Mouse (Mus musculus) stomach, embryonic 14.5 days (tissue): ENCODE results near the gene Slc35b2. TPM values are rescaled to one million over a fixed set of nuclear protein-coding genes. Genes with fewer than 3 reads are reported as not detected.

Experiments used
- ATAC-seq: fragments of 200-750 bp; cut with Nextera tagmentation; 2 replicates; pipeline ENCODE4 v1.8.0; 2017; ENCODE audit warnings: low read depth, moderate TSS enrichment; ENCODE audit not compliant: insufficient number of reproducible peaks, insufficient read depth, low FRiP score
- H3K27ac ChIP-seq: fragments of 300-500 bp; sonication (generic); 2 replicates; pipeline ENCODE4 v1.5.1; 2014; ENCODE audit warnings: mild to moderate bottlenecking, low read length, moderate library complexity, mixed read lengths
- H3K27me3 ChIP-seq: fragments of 300-500 bp; sonication (generic); 2 replicates; pipeline ENCODE4 v1.6.1; 2014; ENCODE audit warnings: low read length, control low read depth, mixed read lengths; ENCODE audit not compliant: control insufficient read depth, insufficient read depth
- H3K36me3 ChIP-seq: fragments of 300-500 bp; sonication (generic); 2 replicates; pipeline ENCODE4 v1.6.1; 2014; ENCODE audit warnings: mild to moderate bottlenecking, control low read depth, low read length, moderate library complexity, mixed read lengths; ENCODE audit not compliant: control insufficient read depth, insufficient read depth
- H3K4me1 ChIP-seq: fragments of 300-500 bp; sonication (generic); 2 replicates; pipeline ENCODE4 v1.6.1; 2014; ENCODE audit warnings: low read length, control low read depth, mixed read lengths; ENCODE audit not compliant: control insufficient read depth, insufficient read depth
- H3K4me2 ChIP-seq: fragments of 300-500 bp; sonication (generic); replicated peaks from 2 replicates; pipeline ENCODE4 v1.6.1; 2014; ENCODE audit warnings: low read depth, low read length, control low read depth
- H3K4me3 ChIP-seq: fragments of 300-500 bp; sonication (generic); 2 replicates; pipeline ENCODE4 v1.5.1; 2014; ENCODE audit warnings: low read depth, low read length, control low read depth
- H3K9ac ChIP-seq: fragments of 300-500 bp; sonication (generic); replicated peaks from 2 replicates; pipeline ENCODE4 v1.6.1; 2014; ENCODE audit warnings: low read depth, mild to moderate bottlenecking, control low read depth, low read length, moderate library complexity, mixed read lengths
- H3K9me3 ChIP-seq: fragments of 300-500 bp; sonication (generic); 2 replicates; pipeline ENCODE4 v1.6.1; 2016; ENCODE audit warnings: low read depth, low read length, control low read depth; ENCODE audit not compliant: control insufficient read depth
- WGBS: fragments of 180-500 bp; shearing (Covaris S2); extraction: QIAGEN DNeasy Blood & Tissue Kit; methylation state at CpG from one replicate; pipeline ENCODE4 v1.1.7; 2014; 5-methylcytosine and 5-hydroxymethylcytosine counted together
- polyA plus RNA-seq: library from polyadenylated mRNA; unstranded; fragments of >200 nt; fragmentation: Nextera tagmentation; extraction: Ambion mirVana; gene quantifications from 2 replicates; pipeline ENCODE4 v1.2.1, GENCODE M21; 2014

Slc35b2 gene
- 117 and 120 TPM in 2 replicates for polyA plus RNA-seq

GRCm38 (mm10) chr17:45563655-45564530 is at the start of gene Slc35b2:
TSS of gene Slc35b2 (plus strand) at chr17:45563874.
- Histone ChIP-seq H3K27ac (peak within 1 kb of the TSS; percentile 79), H3K4me2 (peak within 1 kb of the TSS; percentile 99), H3K4me3 (peak within 1 kb of the TSS; percentile 85), H3K9ac (peak within 1 kb of the TSS; percentile 86), H3K9me3 (no peaks in the 10 kb centered on the region), H3K36me3 (peaks cover 30% of the 10 kb centered on the region), H3K4me1 (peaks cover 12% of the 10 kb centered on the region; the same call in 1 of the 2 replicates), H3K27me3 (no peaks in the 10 kb centered on the region)
- ATAC-seq = peak; percentile 86
- under 1% methylated on average over 55 of the region's 61 CpGs for WGBS

GRCm38 (mm10) chr17:45515204-45515726 is 48.4 kb upstream of the Slc35b2 start:
- Histone ChIP-seq H3K4me3 (no peak overlapping the region), H3K9ac (no peak overlapping the region), H3K27me3 (no peaks in the 10 kb centered on the region), H3K36me3 (peaks cover 3% of the 10 kb centered on the region; the same call in 1 of the 2 replicates), H3K9me3 (no peaks in the 10 kb centered on the region), H3K27ac (no peak overlapping the region), H3K4me1 (no peaks in the 10 kb centered on the region), H3K4me2 (no peak overlapping the region)
- no peak for ATAC-seq
- 42% methylated on average over 15 of the region's 15 CpGs for WGBS

GRCm38 (mm10) chr17:45515806-45516205 is 47.9 kb upstream of the Slc35b2 start:
- Histone ChIP-seq H3K27ac (no peak overlapping the region), H3K4me3 (no peak overlapping the region), H3K36me3 (peaks cover 4% of the 10 kb centered on the region; the same call in 1 of the 2 replicates), H3K27me3 (no peaks in the 10 kb centered on the region), H3K4me1 (no peaks in the 10 kb centered on the region), H3K4me2 (no peak overlapping the region), H3K9ac (no peak overlapping the region), H3K9me3 (no peaks in the 10 kb centered on the region)
- ATAC-seq = no peak
- 80% methylated on average over 10 of the region's 10 CpGs for WGBS

- no peak overlapping the region for H3K4me3 ChIP-seq
- WGBS = 45% methylated on average over 8 of the region's 8 CpGs
- H3K9me3 ChIP-seq = no peaks in the 10 kb centered on the region
- no peak overlapping the region for H3K27ac ChIP-seq
- no peak for ATAC-seq
- H3K4me1 ChIP-seq = no peaks in the 10 kb centered on the region
- H3K27me3 ChIP-seq = no peaks in the 10 kb centered on the region
- no peak overlapping the region for H3K4me2 ChIP-seq
- peaks cover 4% of the 10 kb centered on the region; the same call in 1 of the 2 replicates for H3K36me3 ChIP-seq
- H3K9ac ChIP-seq = no peak overlapping the region
These were observed 47.2 kb upstream of the Slc35b2 start for GRCm38 (mm10) chr17:45516488-45516887.

- no peak overlapping the region for H3K4me2 ChIP-seq
- 94% methylated on average over 21 of the region's 21 CpGs for WGBS
These were observed 46.5 kb upstream of the Slc35b2 start for GRCm38 (mm10) chr17:45517135-45517534.

GRCm38 (mm10) chr17:45517549-45518215 is 46.0 kb upstream of the Slc35b2 start:
- Histone ChIP-seq H3K4me1 (no peaks in the 10 kb centered on the region), H3K27me3 (no peaks in the 10 kb centered on the region), H3K9me3 (no peaks in the 10 kb centered on the region), H3K4me3 (no peak overlapping the region), H3K27ac (no peak overlapping the region), H3K36me3 (peaks cover 4% of the 10 kb centered on the region; the same call in 1 of the 2 replicates), H3K9ac (no peak overlapping the region), H3K4me2 (no peak overlapping the region)
- ATAC-seq = no peak
- WGBS = 91% methylated on average over 28 of the region's 28 CpGs

More at GRCm38 (mm10) chr17:45517135-45517534, 46.5 kb upstream of the Slc35b2 start:
- Histone ChIP-seq H3K4me3 (no peak overlapping the region), H3K27me3 (no peaks in the 10 kb centered on the region), H3K4me1 (no peaks in the 10 kb centered on the region), H3K9me3 (no peaks in the 10 kb centered on the region), H3K9ac (no peak overlapping the region), H3K36me3 (peaks cover 4% of the 10 kb centered on the region; the same call in 1 of the 2 replicates), H3K27ac (no peak overlapping the region)
- no peak for ATAC-seq

GRCm38 (mm10) chr17:45518766-45519475 is 44.8 kb upstream of the Slc35b2 start:
- H3K4me3 ChIP-seq = no peak overlapping the region
- no peak overlapping the region for H3K9ac ChIP-seq
- no peak for ATAC-seq
- 85% methylated on average over 12 of the region's 12 CpGs for WGBS
- H3K9me3 ChIP-seq = no peaks in the 10 kb centered on the region
- H3K4me1 ChIP-seq = 0 out of 2 replicates have a peak, but pooled peaks cover 6% of the 10 kb centered on the region
- H3K36me3 ChIP-seq = peaks cover 4% of the 10 kb centered on the region; the same call in 1 of the 2 replicates
- no peak overlapping the region for H3K4me2 ChIP-seq
- H3K27ac ChIP-seq = no peak overlapping the region
- no peaks in the 10 kb centered on the region for H3K27me3 ChIP-seq

- Histone ChIP-seq H3K27me3 (no peaks in the 10 kb centered on the region), H3K4me2 (no peak overlapping the region), H3K27ac (no peak overlapping the region), H3K9me3 (no peaks in the 10 kb centered on the region), H3K36me3 (peaks cover 4% of the 10 kb centered on the region; the same call in 1 of the 2 replicates), H3K4me1 (0 out of 2 replicates have a peak, but pooled peaks cover 6% of the 10 kb centered on the region), H3K4me3 (no peak overlapping the region), H3K9ac (no peak overlapping the region)
- no peak for ATAC-seq
- WGBS = 70% methylated on average over 11 of the region's 11 CpGs
These were observed 43.5 kb upstream of the Slc35b2 start for GRCm38 (mm10) chr17:45520136-45520535.
